Mouse (Mus musculus) right cerebral cortex, postnatal 10 days (tissue): ENCODE results near the gene Btd.

ENCODE experiments used
- DNase-seq, 2 experiments: peaks; one replicate each; pipeline ENCODE4 v3.0.0; 2021; ENCODE audit warnings: low spot score in 2 of 2

Btd gene

GRCm38 (mm10) chr14:31645920-31646319 lies 5.1 kb downstream of the Btd start:
- no peak for DNase-seq

DNA sequence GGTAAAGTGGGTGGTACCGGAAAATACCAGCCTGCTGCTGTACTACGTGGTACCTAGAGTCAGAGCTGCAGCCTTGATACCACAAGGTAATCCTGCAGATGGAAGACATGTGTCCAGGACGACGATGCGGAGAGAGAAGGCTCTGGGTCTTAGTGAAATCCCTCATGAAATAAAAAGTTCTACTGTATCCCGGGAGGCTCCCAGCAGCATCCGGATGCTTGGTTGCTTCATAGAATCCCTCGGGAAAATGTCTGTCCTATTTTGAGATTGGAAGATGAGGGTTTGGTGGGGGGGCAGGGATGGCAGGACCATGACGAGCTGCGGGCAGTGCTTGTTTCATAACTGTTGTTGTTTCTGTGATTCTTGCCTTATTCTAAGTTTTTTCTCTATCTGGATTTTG lies 7.2 kb downstream of the Btd start:
- no peak for DNase-seq

GRCm38 (mm10) chr14:31650347-31650746 lies 9.5 kb downstream of the Btd start:
- no peak for DNase-seq

DNA sequence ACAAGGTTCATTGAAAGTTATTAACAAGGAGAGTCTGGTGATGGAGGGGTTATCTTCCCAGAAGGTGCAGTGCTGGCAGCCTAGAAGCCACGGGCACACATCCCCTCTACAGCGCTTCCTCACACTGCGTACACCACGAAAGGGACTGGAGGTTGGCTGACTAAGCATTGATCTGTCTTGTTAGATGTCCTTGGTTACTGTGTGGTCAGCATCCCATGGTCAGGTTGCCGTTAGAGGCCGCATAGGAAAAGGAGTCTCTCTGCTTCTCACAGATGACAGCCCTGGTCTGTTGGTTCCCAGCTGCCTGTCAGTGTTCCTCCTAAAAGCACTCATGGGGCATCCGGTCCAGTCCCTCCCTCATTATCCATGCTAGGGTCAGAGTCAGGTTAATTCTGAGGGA lies 10.4 kb downstream of the Btd start:
- no peak for DNase-seq

- DNase-seq: no peak
Observed at GRCm38 (mm10) chr14:31652106-31652505, 11.3 kb downstream of the Btd start.

DNA sequence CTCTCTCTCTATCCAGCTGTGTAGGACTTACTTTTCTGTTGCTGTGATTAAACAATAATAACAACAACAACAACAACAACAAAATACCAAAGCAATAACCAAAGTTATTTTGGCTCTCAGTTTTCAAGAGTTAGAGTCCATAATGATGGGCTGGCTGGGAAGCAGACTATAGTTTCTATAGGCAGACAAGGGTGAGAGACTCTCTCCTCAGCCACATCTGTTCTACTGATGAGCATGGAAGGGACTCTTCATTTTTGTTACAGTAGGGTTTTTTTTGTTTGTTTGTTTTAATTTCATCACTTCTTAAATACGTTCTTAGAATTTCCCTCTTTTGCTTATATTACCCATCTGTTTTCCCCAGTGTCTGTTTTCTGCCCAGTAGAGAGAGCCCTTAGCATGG lies 11.8 kb downstream of the Btd start:
- no peak for DNase-seq

DNA sequence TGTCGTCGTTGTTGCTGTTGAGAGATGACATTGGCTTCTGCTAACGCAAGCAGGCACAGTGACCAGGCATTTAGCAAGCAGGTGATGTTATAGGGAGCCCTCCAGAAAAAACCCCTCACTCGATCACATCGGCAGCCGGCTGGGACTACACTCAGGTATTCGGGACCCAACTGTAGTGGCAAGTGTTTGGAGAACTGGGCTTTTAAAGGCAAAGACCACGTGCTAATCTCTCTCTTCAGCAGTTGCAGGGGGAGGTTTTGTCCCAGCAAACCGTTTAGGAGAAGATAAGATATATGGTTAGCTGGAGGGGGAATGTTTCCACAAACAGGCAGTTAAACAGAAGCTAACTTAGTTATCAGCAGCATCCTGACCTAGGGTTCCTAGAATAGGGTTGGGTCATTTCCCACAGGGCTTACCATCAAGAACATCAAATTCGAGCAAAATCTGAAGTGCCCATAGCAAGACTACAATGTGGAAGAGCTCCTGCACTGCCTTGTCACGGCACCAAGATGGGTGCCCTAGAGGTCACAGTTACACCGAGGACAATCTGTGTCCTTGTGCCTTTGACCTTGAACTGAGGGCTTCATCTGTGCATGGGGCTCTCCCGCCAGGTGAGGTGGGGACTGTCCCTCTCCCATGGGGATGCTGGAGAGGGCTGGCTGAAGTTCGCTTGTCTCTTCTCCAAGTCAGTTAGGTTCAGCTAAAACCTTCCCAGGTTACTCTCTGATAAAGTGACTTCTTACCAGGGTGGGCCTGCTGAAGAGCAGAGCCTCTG lies 12.5 kb downstream of the Btd start:
- no peak for DNase-seq

GRCm38 (mm10) chr14:31654816-31655215 lies 14.0 kb downstream of the Btd start:
- no peak for DNase-seq

DNA sequence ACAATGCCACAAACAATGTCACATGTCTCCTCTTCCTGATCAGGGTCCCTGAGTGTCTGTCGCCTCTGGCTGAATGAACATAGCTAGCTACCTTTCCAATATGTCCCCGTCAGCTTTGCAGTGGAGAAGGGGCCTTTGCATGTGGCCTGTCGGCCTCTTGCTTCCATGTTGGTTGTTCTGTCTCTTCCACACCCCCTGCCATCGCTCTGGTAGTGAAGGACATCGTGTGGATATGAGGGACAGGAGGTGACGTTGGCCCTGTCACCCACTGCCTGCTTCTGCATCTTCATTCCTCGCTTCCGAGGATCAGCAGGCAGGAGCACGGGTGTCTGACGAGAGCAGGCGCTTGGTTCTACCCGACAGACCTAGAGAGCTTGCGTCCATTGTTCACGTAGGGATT lies 14.6 kb downstream of the Btd start:
- DNase-seq: peak in 1 of 2 experiments; percentile 20

- DNase-seq: peak in 1 of 2 experiments; percentile 29
Observed at GRCm38 (mm10) chr14:31656386-31656785, 15.6 kb downstream of the Btd start.

DNA sequence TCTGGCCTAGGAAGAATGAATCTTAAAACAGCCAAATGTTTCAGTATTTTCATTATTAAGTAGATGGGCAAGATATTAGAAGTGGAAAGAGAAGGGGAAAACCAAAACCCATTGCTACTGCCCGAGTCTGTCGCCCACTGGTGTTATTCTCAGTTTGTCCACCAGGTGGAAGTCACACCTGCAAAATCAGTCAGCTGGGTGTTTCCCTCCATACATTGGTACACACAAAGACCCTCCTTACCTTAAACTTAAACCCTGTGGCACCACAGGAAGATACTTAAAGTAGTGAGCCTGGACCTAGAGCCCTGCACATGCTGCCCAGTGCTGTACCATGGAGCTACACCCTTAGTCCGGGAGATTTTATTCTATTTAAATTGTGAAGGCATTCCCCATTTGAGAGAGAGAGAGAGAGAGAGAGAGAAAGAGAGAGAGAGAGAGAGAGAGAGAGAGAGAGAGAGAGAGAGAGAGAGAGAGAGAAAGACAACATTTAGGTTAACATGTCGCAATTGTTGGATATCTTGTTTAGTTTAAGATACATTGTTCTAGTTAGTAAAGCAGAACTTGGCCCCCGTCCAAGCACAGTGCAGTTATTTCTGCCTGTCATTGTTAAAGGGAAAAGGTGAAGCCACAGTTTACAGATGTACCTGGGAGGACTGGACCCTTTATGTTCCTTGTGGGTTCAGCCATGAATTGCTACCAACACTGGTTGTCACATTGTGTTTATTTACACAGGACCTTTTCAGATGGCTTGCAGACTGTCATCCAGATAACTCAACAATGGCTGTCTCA lies 16.2 kb downstream of the Btd start:
- peak; percentile 82 to 84 for DNase-seq

DNA sequence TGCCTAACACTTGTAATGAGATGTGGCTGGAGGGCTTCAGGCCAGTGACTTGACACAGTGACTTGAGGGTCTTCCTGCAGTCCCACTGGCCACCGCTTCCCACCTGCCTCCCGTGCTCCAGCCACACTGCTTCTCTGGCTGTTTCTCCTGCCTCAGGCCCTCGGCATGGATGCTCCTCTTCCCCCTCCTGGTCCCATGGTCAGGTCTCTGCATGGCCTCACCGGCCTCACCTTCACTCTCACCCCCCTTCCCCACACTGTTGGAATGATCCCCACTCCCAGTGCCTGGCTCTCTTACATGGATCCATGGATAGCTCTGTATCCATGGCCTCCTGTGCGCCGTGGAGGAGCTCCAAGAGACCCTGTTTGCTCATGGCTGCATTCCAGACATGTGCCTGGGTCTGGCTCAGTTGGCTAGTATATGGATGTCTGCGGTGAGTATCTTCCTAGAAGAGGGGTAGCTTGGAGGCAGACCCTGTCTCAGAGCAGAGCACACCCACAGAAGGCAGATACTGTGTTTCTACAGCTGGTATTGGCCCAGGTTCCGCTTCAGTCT lies 17.4 kb downstream of the Btd start:
- DNase-seq: peak in 1 of 2 experiments; percentile 44

DNA sequence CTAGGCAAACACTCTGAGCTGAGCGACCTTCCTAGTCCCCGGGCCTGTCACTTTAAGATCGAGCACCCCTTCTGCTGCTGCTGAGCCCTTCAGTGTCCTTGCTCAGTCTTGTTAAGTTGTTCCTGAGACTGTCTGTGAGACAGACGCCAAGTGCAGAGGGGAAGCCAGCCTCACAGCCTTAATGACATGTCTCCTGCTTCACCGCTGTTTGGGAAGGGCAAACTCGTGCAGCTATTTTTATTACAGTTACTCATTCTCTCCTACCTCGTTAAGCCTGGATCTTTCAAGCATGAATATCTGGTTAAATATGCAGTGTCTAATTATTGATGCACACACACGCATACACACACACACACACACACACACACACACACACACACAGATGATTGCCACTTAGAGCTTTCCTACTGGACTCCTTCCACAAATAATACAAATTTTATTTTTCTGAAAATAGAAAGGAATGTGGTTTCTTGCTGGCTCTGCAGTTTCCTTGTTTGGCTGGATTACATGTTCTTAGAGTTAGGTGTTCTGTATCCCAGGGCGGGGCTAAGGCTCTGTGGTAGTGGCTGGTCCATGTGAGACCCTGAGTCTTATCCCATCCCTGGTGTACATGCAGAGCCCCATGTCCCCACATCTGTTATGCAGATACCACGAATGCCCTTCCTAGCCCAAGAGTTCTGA lies 18.8 kb downstream of the Btd start:
- peak in 1 of 2 experiments; percentile 70 for DNase-seq

DNA sequence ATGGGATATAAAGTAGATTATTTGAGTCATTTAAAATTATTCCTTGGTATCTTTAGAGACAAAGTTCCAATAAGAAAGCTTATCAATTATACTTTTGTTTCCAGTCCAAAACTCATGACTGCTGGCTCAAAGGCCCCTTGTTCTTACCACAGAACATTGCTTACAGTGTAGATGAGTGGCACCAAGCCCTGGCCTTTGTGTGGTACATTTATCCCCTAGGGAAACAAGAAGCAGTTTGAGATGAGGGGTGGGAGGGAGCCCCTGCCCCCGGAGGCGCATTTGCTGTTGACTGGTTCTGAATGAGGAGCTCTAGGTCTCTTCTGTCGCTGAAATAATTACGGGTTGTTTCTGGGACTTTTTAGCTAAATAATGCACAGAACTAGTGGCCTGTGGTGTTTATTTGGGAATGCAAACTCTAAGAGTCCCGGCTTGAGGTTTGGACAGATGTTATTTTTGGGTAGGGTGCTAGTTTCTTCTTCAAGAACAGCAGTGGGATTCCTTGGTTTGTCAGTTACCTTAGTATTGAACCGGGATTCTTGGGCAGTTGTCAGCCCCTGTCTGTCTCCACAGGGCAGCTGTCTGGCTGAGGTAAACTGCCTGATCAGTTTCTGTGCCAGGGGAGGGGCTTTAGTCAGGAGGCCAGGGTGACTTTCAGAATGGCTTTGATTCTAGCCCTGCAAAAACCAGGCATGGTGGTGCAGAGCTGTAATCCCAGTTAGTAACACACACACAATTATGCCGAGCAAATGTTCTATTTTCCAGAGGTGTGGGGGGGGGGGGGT lies 19.7 kb downstream of the Btd start:
- DNase-seq: no peak

DNA sequence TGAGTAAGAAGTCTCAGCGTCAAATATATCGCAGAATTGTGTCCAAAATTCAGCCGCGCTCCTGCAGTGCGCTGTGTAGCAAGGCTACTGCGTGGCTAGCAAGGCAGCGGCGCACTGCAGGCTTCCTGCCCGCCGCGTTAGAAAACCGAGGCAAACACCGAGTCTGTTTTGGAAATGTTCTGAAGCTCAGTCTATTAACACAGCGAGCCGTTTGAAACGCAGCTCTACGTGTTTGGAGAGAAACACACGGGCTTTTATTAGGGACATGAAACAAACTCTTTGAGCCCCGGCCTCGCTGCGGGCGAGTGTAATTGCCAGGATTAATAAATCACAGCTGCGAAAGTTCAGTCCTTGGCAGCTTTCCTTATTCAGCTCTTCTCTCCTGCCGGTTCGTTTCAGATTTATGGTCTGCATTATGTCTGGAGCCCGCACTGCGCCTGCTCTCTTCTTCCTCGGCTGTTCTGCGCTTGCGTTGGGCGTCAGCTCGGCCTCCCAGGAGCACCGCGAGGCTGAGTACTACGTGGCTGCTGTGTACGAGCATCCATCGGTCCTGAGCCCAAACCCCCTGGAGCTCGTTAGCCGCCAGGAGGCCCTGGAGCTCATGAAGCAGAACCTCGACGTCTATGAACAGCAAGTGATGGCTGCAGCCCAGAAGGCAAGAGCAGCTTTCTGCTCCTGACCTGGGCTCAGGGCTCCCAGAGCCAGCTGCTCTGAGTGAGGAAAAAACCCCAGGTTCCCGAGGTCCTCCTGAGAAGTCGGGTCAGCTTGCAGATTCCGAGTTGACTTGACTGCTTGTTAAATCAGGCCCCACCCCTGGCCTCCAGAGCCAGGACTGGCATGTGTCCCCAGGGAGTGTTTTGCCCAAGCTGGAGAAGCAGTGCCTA lies 21.1 kb downstream of the Btd start:
- DNase-seq: peak; percentile 94 to 95

- no peak for DNase-seq
Observed at GRCm38 (mm10) chr14:31662555-31663211, 21.9 kb downstream of the Btd start.

- DNase-seq: peak in 1 of 2 experiments; percentile 19
Observed at GRCm38 (mm10) chr14:31663376-31664099, 22.7 kb downstream of the Btd start.

DNA sequence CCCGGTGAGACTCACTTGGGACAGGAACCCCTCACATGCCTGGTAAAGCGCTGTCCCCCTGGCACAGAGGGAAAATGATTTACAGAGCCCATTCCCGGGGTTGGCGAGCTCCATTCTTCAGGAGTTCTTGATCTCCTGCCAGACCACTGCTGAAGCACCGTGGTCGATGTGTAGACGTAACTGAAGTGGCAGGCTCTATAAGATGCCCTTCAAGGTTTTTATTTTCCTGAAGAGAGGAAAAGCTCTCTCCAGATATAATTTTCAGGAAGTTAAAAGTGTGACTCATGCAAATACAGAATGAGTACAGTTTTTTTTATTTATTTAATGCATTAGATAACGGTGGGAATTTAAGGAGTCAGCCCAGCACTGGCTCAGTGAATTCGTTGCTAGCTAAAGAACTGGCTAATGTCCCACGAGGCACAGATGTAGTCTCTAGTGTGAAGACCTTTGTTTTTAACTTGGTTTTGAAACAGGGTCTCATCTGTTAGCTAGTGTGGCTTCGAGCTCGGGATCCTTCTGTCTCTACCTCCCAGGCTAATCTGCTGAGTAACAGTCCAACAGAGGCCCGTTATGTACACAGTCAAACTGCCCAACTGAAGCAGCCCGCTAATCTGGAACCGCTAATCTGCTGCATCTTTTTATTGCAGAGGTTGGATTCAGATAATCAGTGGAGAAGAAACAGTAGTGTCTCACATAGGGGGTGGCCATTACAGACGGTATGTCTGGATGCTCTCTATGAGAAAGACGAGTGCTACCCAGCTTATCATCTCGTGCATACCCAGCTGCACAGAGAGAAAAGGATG lies 23.5 kb downstream of the Btd start:
- DNase-seq: peak; percentile 48 to 66
